Mouse (Mus musculus): ENCODE results near the gene Exoc3l4. TPM values are rescaled to one million over a fixed set of nuclear protein-coding genes. Genes with fewer than 3 reads are reported as not detected.

Gene Exoc3l4
- total RNA-seq, 2 experiments from 2014 or later = 3.2 to 4.1 TPM

DNA sequence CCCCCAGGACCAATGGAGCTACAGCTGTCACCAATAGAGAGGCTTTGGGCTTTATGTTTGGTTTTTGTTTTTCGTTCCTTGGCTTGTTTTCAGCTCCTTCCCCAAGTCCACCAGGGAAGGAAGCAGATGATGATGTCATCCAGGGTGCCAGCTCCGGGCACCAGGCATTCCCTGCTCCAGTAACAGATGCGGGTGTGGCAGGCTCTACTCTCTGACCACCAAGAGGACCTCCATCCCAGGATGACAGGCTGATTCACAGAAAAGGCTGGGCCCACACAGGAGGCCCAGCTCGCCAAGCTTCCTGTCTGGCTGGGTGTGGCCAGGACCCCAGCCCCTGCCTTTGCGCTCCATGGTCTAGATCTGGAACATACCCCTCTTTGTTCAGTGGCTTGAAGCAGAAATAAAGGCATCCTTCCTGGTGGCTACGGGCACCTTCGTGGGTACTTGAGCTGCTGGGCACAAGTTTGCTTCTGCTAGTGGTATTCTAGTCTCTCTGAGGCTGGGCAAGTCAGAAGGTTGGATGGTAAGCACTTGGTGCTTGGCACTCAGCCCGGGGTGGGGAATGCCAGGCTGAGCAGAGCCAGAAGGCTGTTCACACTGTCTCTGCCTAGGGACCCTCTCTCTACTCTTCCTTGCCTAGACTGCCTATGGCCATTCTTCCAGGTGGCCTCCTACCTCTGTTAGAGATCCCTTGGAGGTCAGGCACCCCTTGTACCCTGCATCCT lies 5.0 kb upstream of the Exoc3l4 start:
- DNase-seq = peak; percentile 47

DNA sequence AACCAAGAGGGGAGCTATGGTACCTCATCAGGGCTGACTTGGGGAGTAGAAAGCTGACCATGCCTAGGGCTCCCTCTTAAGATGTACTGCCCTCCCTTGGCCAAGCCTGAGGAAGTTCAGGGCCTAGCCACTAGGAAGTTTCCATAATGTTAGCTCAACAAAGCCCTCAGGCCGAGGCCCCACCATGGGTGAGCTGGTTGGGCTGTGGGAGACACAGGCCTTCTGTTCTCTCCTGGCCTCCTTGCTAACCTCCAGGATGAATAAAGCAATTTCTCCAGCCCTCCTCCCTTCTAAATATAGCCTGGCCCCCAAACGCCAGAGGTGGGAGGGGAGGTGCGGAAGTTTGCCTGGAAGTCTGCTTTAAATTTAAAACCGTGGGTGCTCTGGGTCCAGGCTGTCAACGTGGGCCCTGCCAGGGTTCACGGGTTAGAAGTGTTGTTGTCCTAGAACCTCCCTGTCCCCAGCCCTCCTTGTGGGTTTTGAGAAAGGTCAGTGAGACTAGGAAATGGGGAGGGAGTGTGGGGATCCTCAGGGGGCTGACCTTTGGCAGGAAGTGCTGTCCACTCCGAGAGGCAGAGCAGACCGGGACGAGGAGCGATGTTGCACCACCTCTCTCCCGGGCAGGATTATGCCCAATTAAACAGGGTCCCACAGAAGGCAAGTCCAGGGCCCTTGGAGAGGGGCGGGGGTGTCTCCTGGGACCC lies 4.1 kb upstream of the Exoc3l4 start:
- DNase-seq = peak; percentile 51 to 60

DNA sequence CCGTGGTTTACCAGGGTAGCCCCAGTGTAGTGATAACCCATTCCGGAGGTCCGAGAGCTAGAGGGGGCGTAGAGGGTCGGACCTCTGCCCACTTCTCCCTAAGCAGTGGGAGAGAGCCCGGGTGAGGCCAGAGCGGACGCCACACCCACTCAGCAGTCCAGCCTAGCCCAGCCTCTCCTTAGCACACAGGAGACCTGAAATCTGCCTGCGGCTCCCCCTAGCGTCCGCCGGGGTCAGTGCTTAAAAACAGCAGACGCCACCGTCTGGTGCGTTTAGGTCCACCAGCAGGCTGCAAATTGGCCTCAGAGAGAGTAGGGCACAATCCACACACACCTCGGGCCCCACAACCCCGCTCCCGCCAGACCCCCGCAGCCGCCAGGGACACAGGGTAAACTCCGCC lies 3.5 kb upstream of the Exoc3l4 start:
- peak; percentile 93 to 95 for DNase-seq

DNA sequence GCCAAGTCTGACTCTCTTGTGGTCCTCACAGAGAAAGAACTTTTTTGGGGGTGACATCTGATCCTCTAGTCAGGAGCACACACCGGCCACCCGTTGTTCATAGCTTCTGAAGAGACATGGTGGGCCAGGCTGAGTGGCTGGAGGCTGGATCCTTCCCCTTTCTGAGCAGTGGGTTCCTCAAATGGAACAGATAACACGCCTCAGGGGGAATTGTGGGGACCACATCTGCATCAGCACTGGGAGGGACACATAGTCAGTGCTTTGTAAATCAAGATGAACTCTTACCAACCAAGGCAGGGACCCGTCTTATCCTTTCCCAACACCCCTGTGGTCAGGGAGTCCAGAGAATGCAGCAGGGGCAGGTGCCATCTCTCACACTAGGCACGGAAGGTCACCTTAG lies 3.1 kb downstream of the Exoc3l4 start:
- DNase-seq = no peak

DNA sequence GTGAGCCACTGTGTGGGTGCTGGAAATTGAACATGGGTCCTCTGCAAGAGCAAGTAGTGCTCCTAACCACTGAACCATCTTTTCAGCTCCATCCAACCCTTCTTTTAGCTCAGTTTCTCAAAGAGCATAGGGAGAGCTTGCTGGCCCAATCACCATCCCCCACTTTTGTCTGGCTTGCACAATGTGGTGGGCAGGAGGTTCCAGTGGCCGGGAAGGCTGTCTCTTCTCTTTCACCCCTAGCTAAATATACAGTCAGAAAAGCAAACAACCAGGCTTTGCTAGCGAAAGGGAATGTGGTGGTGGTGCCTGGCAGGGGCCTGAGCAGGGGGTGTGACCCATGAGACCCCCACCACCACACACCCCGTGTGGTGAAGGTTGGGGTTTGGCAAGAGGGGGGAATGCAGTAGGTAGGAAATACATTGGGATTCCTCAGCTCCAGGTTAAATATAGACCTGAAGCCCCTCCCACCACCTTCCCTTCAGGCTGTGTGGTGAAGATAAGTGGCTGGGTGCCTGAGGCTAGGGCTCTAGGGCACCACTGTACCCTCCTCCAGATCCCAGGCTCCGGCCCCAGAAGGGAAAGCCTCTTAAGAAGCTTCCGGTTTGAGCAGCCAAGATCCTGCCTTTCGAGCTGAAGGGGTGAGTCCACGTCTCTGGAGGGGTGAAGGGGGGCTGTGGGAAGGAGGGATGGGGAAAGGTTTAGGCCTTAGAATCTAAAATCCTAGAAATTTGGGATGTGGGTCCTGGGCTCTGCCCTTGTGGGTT lies 4.3 kb downstream of the Exoc3l4 start:
- DNase-seq = no peak

DNA sequence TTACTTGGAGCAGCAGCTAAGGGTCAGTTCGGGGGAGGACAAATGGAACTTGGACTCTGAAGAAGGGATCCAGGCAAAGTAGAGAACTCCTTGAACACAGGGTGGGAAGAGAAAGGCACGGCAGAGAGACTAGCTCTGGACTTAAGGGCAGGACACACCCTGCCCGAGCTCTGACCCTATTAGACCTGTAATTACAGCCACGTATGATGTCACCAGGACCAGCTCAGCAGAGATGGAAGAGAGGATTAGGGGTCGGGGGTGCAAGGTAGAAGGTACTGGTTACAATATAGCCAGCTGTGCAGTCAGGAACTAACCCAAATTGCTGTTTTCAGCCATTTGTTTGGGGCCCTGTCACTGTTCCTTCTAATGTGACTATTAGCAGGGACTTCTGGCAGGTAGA lies 6.0 kb downstream of the Exoc3l4 start:
- DNase-seq = no peak

DNA sequence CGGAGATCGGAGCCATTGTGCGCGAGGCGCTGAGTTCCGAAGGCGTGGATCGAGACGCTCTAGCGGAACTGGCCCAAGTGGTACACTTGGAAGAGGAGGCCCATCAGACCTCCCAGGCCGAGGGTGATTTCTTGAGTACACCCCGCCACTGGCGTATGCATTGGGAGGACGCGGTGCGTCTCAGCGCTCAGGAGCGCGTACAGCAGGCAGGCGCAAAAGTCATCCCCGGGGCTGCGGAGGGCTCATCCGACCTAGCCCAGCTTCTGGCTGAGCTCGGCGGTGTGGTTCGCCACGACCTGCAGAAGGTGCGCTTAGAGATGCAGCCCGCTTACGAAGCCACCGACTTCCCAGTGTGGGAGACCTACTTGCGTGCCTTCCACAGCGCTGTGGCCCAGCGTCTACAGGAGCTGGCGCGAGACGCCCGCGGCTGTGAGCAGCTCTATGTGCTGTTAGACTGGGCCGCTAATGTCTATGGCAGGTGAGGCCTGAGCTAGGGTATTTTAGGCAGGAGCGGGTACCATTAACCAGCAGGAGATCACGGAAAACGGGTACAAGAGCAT lies 6.8 kb downstream of the Exoc3l4 start:
- no peak for DNase-seq

DNA sequence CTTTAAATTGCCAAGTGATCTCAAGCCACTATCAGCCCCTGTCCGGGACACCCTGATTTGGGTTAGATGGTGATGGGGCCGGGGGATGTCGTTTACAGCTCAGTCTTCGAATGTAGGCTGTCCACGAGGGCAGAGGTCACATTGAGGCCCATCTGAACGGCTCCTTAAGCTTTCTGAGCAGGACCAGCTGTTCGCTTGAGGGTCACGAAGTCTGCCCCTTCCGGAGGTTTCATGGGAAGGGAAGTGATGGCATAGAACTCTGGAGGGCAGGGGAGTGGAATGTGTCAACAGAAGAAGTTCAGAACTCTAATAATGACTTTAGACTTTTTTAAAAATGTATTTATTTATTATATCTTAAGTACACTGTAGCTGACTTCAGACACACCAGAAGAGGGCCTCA lies 7.7 kb downstream of the Exoc3l4 start:
- DNase-seq = no peak

DNA sequence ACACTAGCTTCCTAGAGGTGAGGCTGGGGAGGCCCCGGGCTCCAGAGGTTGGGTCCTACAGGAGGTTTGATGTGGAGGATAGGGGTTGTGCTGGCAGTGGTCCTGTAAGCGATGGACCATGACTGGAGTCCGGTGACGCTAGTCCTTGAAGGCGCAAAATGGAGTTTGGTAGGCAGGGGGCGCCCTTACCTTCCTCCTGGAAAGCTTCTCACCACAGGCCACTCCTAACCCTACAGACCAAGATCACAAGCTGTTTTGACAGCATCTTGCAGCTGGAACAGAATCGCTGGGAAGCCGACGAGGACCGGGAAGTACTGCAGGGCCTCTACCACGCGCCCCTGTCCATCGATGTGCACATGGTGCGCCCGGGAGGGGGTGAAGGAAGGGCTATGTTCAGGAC lies 8.4 kb downstream of the Exoc3l4 start:
- DNase-seq = peak; percentile 86 to 96

DNA sequence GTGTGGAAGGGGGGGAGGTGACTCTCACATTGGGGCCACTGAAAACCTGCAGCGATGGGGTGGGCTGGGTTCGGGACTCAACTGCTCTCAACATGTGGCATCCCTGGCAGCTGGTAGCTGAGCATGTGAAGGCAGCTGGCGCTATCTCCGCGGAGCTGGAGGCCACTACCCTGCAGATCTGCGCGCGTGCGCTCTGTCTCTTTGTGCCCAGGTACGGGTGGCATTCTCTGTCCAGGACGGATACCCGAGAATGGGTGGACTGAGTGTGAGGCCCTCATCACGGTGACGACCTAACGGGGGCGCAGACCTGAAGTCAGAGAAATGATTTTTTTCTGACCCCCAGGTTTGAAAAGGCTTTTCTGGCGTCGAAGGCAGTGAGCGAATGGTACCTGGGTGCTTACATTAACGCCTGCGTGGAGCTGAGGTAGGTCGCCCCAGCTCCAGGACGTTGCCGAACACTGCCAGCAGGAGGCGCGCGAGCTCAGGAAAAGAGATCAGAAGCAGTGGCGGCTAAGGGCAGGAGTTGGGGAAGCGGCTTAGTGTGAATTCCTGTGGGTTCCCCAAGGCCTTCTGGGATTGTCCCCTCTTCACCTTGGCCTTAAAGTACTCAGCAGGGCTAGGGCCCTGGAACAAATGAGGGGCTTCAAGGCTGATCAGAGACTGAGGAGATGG lies 9.1 kb downstream of the Exoc3l4 start:
- peak; percentile 91 to 99 for DNase-seq

DNA sequence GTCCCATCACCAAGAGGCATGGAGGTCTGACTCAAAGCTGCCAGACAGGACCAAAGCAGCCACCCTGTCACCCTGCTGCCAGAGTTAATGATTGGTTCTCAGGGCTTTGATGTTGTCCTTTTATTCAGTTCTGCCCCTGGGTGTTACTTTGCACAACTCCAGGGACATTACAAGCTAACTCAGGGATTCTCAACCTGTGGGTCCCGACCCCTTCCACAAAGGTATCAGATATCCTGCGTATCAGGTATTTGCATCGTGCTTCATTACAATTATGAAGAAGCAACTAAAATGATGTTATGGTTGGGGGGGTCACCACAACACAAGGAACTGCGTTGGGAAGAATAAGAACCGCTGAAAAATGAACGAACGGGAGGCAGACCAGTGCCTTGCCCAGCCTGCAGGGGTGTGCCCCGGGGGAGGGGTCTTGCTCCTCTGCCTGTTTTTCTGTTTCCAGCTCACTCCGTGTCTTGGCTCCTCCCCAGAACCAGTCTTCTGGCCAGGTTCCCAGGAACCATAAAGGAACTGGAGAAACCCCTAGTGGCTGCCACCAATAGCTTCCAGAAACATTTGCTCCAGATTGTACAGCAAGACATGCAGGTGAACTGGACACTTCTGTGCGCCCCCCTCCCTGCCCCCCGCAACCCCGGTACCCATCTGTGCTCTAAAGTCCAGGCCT lies 10.8 kb downstream of the Exoc3l4 start:
- DNase-seq = no peak

DNA sequence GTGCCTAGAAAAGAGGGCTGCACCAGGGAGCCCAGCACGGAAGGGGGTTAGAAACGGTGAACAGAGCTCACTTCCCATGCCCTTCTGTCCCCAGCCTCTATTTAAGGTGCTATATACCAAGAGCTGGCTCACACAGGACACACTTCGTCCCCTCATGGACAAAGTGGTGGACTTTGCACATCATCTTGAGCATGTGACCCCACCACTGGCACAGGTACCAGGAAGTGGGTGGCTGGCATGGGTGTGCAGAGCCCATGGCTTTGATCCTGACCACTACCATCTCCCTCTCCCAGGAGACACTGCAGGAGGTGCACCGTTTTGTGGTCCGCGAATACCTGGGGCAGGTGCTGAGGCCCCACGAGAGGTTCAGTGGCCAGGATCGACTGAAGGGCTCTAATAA lies 11.5 kb downstream of the Exoc3l4 start:
- DNase-seq = no peak

DNA sequence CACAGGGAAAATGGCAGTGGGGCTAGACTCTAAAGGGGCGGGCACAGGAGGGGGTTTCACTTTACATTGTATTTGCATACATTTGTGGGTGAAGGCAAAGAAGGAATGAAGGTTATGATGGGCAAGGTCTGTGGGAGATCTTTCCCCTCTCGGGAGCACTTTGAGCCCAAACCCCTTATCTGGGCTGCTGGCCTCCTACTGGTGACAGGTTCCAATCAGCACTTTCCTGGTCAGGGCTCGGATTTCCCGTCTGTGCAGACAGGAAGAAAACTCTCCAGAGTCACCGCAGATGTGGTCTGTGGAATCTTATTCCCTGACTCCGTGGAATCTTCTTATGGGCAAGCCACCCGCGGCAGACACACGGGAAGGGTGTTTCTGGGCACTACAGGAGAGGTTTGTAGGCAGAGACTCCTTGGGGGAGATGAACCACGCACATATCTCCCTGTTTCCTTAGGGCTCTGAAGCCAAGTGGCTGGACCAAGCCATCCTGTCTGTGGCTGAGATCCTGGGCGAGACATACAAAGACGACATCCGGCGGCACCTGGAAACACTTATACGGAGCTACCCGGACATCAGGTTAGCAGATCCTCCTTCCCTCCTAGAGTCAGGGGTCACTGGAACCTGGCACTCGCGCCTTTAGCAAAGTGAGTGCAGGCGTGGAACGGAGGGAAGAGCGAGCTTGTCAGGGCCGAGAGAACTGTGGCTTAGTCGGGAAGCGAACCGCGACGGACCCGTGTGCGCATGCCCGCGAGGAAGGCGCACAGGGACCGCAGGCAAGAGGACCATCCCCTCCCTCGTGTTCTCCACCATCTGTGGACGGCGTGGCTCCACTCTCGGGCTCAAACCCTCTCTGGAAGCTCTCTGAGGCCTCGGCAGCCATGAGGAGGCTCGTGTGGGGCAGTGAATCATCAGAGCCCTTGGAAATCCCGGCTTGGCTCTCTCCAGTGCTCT lies 12.4 kb downstream of the Exoc3l4 start:
- DNase-seq = peak; percentile 69 to 73

DNA sequence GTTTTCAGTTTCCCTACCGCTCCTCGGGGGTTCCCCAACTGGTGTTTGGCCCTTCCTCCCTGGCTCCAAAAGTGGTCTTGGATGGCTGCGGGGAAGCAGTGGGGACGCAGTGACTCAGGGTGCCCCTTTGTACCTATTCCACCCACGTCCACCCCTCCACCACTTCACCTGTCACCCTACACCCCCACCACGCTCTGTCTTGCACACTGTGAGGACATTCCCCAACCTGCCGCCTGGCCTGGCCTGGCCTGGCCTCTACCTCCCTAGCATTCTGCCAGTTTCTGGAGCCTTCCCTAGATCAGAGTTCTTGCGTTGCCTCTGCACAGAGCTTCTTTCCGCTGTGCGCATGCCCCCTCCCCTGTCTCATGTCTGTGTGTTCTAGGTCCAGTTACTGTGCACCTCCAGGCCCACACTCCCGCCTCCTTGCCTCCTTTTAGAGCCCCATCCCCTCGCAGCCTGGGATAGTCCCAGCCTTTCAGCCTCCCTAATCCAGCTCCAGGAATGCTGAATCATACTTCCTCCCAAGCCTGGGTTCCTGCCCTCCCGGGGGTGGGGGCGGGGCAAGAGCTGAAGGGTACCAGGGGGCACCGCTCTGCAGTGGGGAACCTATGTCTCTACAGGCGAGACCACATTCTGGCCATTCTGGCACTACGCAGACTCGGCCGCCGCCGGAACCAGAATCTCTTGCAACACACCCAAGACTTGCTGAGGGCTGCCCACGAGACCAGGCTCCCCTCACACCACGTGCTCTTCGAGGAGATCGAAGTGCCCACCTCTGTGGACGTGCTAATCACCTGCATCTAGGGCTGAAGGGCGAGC lies 13.4 kb downstream of the Exoc3l4 start:
- DNase-seq = peak; percentile 50 to 67

DNA sequence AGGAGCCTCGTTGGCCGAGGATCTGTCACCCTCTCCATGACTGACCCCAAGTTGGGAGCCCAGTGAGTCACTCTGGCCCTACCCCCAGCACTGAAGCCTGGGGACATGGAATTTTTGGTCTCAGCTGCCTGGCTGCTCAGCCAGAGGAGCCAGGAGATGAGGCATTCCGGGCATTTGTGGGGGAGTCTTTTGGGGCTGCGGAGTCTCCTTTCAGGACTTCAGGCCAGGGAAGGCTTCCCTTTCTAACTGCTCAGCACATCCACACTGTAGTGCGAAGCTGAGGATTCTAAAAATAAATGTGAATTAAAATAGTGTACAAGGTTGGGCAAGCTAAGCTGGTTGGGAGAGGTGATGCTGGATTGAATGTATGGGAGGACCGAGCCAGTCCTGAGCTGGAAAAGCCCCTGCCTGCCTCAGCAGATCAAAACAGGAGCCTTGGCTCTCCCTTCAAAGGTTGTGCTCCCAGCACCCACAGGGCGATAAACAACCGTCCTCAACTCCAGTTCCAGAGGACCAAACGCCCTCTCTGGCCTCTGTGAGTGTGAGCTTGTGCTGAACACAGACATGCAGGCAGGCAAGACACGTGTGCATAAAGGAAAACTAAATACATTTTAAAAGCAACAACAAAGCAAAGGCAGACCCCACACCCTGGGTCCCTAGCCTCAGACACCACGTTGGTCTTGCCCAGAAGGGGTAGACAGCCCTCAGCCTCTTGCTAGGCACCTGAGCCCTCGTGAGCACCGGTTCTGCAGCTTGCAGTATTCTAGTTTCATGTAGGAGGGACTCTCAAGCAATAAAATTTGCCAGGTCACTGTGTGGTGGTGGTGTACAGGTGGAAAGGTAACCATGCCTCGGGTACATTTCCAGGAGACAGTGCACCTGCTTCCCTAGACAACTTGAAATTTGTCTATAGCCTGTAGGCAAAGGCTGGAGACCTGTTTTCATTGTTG lies 14.3 kb downstream of the Exoc3l4 start:
- DNase-seq = peak in 1 of 2 experiments; percentile 52

DNA sequence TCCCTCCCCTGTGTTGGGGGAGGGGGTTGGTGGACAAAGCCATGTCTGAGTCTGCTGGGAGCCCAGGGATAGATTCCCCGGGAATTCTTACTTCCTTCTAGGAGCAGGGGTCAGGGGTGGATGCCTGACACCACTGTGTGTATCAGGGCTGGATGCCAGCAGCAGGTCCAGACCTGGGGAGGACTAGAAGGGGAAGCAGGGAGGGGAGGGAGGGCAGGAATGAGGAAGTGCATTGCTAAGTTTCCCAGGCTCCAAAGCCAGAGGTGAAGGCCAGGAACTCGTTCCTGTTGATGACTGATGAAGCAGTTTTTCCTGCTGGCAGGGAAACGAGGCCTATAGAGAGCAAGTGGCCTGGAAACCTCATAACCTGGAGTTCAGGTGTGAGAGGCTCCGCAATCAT lies 15.3 kb downstream of the Exoc3l4 start:
- DNase-seq = peak in 1 of 2 experiments; percentile 40

DNA sequence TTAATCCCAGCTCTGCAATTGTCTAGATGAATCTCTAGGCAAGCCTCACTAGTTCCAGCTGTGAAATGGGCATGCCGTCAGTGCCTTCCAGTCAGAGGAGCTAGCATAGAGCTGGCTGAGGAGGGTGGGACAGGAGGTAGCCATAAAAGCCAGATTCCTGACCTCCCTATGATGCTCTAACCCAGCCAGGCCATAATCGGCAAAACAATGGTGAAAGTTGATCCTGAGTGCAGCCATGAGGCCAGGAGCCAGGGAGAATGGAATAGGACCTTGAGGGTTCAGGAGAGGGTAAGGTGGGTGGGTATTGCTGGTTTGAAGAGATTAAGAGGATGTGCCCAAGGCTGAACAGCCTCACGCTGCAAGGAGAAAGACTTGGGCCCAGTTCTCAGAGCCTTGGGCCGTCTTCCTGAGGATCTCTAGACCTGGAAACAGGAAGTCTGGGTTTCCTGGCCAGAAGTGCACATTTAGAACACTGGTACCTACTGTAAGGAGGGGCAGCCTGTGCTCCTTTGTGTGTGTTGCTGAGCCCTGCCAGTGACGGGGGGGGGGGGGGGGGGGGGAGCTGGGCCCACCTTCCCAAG lies 16.0 kb downstream of the Exoc3l4 start:
- no peak for DNase-seq

All from heart, adult 18-20 months (tissue).